9 mouse cellular contexts compared by ENCODE assay signal in the genomic region with DNA sequence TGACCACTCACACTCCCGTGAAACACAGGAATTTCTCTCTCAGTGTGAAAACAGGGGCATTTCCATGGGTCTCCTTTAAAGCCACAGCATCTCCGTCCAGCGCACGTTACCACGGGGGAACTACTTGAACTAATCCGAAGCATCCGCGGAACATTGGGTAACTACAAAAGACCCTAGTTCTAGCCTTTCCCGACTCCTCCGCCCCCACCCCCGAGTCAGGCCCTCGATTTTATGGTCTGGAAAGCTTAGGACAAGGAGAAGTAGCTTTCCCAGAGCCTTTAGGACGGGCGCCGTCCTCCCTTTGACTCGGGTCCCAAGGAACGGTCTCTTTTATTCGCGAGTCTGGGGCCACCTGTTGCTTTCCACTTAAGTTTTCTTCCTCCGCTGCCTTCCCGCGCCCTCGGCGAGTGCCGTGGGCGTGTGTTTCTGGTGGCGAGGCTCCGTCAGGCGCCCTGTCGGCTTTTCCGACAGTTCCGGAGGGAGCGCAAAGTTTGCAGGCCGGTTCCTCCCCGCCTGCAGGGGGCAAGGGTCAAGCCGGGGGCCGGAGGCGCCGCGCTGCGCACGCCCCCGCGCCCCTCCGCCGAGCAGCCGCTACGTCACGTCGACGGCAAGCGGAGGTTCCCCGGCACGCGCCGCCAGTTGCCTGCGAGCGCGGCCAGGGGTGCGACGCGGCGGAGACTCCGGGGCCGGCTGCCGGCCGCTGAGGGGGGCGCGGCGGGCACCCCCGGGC. TPM values are rescaled to one million over a fixed set of nuclear protein-coding genes. Genes with fewer than 3 reads are reported as not detected.
DNase-seq lines count a peak whose midpoint lies in the region; ATAC-seq and TF ChIP-seq lines count a peak whose summit lies in the region.
"Had no signal": no experiment of that assay in that cellular context is flagged by ENCODE, and none has a peak within 500 bp of the region (broad histone marks: within the 10 kb centered on the region; RNA-seq: fewer than 3 reads in every experiment).

No protein-coding gene starts in this region.

- H3K9me3 ChIP-seq in forebrain, embryonic 13.5 days (replicated peaks) = 0 out of 2 replicates have a peak, but pooled peaks cover 4% of the 10 kb centered on the region
- no peaks in the 10 kb centered on the region for H3K9me3 ChIP-seq in limb, embryonic 14.5 days (ENCODE audit: control insufficient read depth, low read length)

- H3K36me3 ChIP-seq in forebrain, embryonic 13.5 days (ENCODE audit: poor library complexity, severe bottlenecking) = no peaks in the 10 kb centered on the region
- no peaks in the 10 kb centered on the region for H3K36me3 ChIP-seq in limb, embryonic 14.5 days (ENCODE audit: control insufficient read depth, insufficient read depth, low read length)

- H3K27me3 ChIP-seq in forebrain, embryonic 13.5 days = peaks cover 7% of the 10 kb centered on the region; the same call in 1 of the 2 replicates
- peaks cover 14% of the 10 kb centered on the region; the same call in 1 of the 2 replicates for H3K27me3 ChIP-seq in limb, embryonic 14.5 days (ENCODE audit: control insufficient read depth, insufficient read depth, low read length)

- H3K4me3 ChIP-seq in forebrain, embryonic 13.5 days = peak overlapping the region; percentile 47
- H3K4me3 ChIP-seq in limb, embryonic 14.5 days (replicated peaks; ENCODE audit: low read length) = peak overlapping the region; percentile 42
- H3K4me3 ChIP-seq in olfactory bulb, adult 2 months (ENCODE audit: insufficient read depth, low read depth, low read length) = peak overlapping the region; percentile 38

- H3K27ac ChIP-seq in forebrain, embryonic 13.5 days = no peak overlapping the region
- no peak overlapping the region for H3K27ac ChIP-seq in limb, embryonic 14.5 days (replicated peaks; ENCODE audit: low read depth, low read length)
- no peak overlapping the region for H3K27ac ChIP-seq in olfactory bulb, adult 2 months (ENCODE audit: insufficient read depth, low read depth, low read length)

- peak overlapping the region; percentile 37 for H3K9ac ChIP-seq in forebrain, embryonic 13.5 days
- peak overlapping the region; percentile 40; the same call in 1 of the 2 replicates for H3K9ac ChIP-seq in limb, embryonic 14.5 days (ENCODE audit: low read depth, low read length, severe bottlenecking)

- 30% methylated on average over 46 of the region's 71 CpGs for WGBS in forebrain, embryonic 13.5 days
- 21% methylated on average over 61 of the region's 71 CpGs for WGBS in limb, embryonic 14.5 days
- whole genome bisulfite sequencing in olfactory bulb, adult 2 months = 41% methylated on average over 71 of the region's 71 CpGs

- ATAC-seq in forebrain, embryonic 13.5 days = peak; percentile 82
- peak; percentile 37; the same call in 1 of the 2 replicates for ATAC-seq in limb, embryonic 14.5 days (ENCODE audit: low FRiP score, low read depth)
- no peak for ATAC-seq in monocyte, adult 5-6 weeks (replicated peaks; ENCODE audit: insufficient number of reproducible peaks, low FRiP score, low TSS enrichment, poor library complexity, severe bottlenecking)

- H3K4me2 ChIP-seq in forebrain, embryonic 13.5 days = peak overlapping the region; percentile 71
- peak overlapping the region; percentile 59 for H3K4me2 ChIP-seq in limb, embryonic 14.5 days (replicated peaks; ENCODE audit: low read depth, low read length, severe bottlenecking)

- no peak for TF ChIP-seq POLR2A in limb, embryonic 14.5 days (IDR thresholded peaks at IDR 0.05; ENCODE audit: borderline replicate concordance, extremely low read depth, insufficient read depth, insufficient read length)
- TF ChIP-seq POLR2A in olfactory bulb, adult 2 months (IDR thresholded peaks at IDR 0.05; ENCODE audit: insufficient read depth, low read depth, low read length) = no peak

- intact Hi-C loops in gastrocnemius, postnatal 36 days (cut with DNase I) = no loop called here

- peak; percentile 4 for DNase-seq in gastrocnemius, postnatal 10 days
- no peak for DNase-seq in gastrocnemius, postnatal 36 days
- peak; percentile 14 for DNase-seq in ES-CJ7 (ENCODE audit: low read depth, low spot score)
- no peak for DNase-seq in limb, embryonic 14.5 days (ENCODE audit: low spot score)
- no peak for DNase-seq in urinary bladder, adult 2 months (ENCODE audit: low spot score)

- TF ChIP-seq CTCF in olfactory bulb, adult 2 months (IDR thresholded peaks at IDR 0.05; ENCODE audit: insufficient read depth, low read depth, low read length) = no peak

- no peaks in the 10 kb centered on the region for H3K4me1 ChIP-seq in forebrain, embryonic 13.5 days
- H3K4me1 ChIP-seq in limb, embryonic 14.5 days (ENCODE audit: control insufficient read depth, insufficient read depth, low read length) = no peaks in the 10 kb centered on the region
- H3K4me1 ChIP-seq in olfactory bulb, adult 2 months (ENCODE audit: control insufficient read depth, insufficient read depth, low read length) = peaks cover 4% of the 10 kb centered on the region; the same call in 1 of the 2 replicates

RNA-seq across cellular contexts. Expression of a gene that starts 3.3 kb away (rescaled TPM):
- total RNA-seq in gastrocnemius, postnatal 10 days (2021) = 1 to 10 TPM; 1.4 TPM
- not detected for total RNA-seq in gastrocnemius, postnatal 36 days (2021)
- 0.64 and 0.84 TPM in 2 replicates for polyA plus RNA-seq in forebrain, embryonic 13.5 days (2015; fragmentation: Nextera tagmentation; extraction: Ambion mirVana)
- 0.15 and 0.19 TPM in 2 replicates for polyA plus RNA-seq in limb, embryonic 14.5 days (2012; rRNA removed)
- polyA plus RNA-seq in limb, embryonic 14.5 days (2014; fragmentation: Nextera tagmentation; extraction: Ambion mirVana) = 1.7 TPM in 2 replicates
- polyA plus RNA-seq in olfactory bulb, adult 2 months (2012; ENCODE audit: insufficient read depth, insufficient read length, low replicate concordance, missing spikeins) = not detected in 2 replicates
- total RNA-seq in monocyte, adult 5-6 weeks (2017) = not detected in 3 replicates
- not detected in 2 replicates for polyA plus RNA-seq in urinary bladder, adult 2 months (2012; rRNA removed)
- total RNA-seq: neutrophil, adult 5-6 weeks had no signal

Comparison
In these comparisons a context has a peak if more than half of its experiments do, and no peak if none do; other contexts are left out.
1. DNase-seq: peak in gastrocnemius, postnatal 10 days (single experiment) and ES-CJ7 (single experiment); none in gastrocnemius, postnatal 36 days (0 of 2), limb, embryonic 14.5 days (single experiment) and urinary bladder, adult 2 months (single experiment).
2. Peak in every context shown above with its lines, with median percentiles within 50 percentile points of each other: H3K4me3 ChIP-seq.